Mouse (Mus musculus) lung, postnatal 0 days (tissue): ENCODE data around the gene Tmem217.

Source experiments
- CTCF ChIP-seq: IDR thresholded peaks from 2 replicates; pipeline ENCODE4 v1.5.1; 2016; ENCODE audit warnings: antibody characterized with exemption, mild to moderate bottlenecking
- EP300 ChIP-seq: IDR thresholded peaks from 2 replicates; pipeline ENCODE4 v1.6.1; 2016; ENCODE audit warnings: antibody characterized with exemption, mild to moderate bottlenecking, control low read depth

DNA sequence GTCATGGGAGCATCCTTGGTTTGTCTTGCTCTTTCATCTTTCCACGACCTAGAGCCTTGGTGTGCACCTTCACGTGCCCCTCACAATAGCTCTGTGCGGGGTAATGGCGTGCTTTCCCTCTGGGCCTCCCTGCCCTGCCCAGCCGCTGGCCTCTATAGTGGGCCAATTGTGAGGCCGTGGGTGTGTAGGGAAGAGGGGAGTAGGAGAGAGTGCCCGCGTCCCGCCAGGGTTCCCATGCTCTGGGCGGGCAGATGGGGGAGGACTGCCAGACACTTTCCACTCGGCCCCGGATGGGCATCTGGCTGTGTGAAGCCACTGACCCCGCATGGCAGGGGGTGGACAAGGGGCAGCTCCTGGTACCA, 44.6 kb upstream of the Tmem217 start:
- TF ChIP-seq CTCF (no peak), EP300 (no peak)
